Mouse (Mus musculus): ENCODE measurements around the gene Trim54.

- peak; percentile 78 for TF ChIP-seq CTCF (IDR thresholded peaks at IDR 0.05)
- TF ChIP-seq EP300 (IDR thresholded peaks at IDR 0.05): no peak
Observed at GRCm38 (mm10) chr5:31082355-31082754, 34.2 kb upstream of the Trim54 start.
